Mouse (Mus musculus) thymus, postnatal 4 days (tissue): Measurements from ENCODE around the gene Alpk1.

Experiments used
- DNase-seq: peaks from one replicate; pipeline ENCODE4 v3.0.0; 2021

Gene Alpk1

DNA sequence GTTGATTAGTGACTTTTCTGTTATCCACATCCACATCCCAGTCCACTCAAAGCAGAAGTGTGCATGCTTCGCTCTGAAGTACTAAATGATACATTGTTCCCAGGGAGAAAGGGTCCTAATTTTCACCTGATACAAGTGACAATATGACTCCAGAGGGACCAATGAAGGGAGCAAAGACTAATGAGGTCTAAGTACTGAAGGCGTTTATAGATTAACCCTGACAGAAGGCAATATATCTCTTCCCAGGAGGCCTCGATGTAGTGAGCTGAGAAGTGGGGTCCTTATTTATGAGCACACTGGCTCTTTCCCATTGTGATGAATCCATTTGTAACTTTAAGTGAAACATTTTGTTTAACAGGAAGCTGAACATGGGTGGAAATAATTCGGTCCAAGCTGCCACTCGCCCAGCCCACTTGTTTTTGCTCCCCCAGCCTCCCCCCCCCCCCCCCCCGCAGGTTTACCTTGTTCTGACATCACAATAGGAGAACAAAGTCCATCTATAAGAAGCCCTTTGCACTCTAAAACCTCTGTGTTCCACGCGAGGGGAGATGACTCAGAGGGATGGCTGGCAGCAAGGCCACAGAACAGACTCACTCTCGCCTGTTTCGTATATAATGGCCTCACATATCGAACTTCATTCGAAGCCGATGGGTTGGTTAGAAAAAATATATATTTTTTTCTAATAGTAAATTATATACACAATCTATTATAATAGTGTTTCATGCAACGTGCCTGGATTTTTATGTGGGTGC is 36.5 kb downstream of the Alpk1 start:
- no peak for DNase-seq

DNA sequence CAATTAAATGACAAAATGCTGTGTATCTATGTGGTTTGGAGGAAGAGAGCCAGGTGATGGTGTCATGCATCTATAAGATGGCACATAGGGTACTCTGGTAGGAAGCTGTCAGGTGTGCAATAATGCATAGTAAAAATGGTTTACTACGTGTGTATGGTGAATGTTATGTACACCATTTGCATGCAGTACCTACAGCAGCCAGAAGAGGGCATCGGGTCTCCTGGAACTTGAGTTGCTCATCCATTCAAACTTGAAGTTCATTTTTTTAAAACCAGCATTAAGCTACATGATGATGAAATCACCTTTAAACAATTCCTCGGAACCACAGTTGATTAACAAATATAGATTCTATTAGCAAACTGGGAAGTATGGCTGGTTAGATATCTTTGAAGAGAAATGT is 38.9 kb downstream of the Alpk1 start:
- peak; percentile 44 for DNase-seq

- no peak for DNase-seq
Observed at GRCm38 (mm10) chr3:127737876-127738275, 42.5 kb downstream of the Alpk1 start.

- no peak for DNase-seq
Observed at GRCm38 (mm10) chr3:127735395-127735794, 44.9 kb downstream of the Alpk1 start.

DNA sequence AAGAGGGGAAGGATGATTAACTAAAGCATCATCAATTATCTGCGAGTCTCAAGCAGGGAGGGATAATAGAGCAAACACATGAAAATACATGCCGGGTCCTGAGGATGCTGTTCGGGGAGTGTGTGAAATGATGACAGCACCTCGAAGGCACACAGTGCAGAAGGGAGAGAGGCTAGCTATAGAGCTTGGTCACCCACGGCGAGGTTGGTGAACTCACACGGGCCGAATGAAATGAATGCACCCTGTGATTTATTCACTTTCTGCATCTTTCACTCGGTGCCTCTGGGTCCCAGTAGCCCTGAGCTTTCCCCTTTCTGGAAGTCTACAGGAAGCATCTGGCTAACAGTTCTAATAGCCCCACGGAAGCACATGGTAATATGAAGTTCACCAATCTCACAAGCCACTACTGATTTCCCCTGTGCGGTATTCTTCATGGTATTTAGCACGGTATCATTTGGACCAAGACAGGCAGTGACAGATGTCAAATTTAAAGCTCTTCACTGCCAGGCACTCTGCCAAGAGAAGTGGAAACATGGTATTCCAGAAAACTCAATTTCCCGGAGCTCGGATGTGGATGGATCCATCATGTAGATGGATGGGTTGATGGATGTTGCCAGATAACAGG is 50.7 kb downstream of the Alpk1 start:
- DNase-seq = no peak

- no peak for DNase-seq
Observed at GRCm38 (mm10) chr3:127728851-127729512, 51.3 kb downstream of the Alpk1 start.

- DNase-seq = no peak
Observed at GRCm38 (mm10) chr3:127728046-127728445, 52.3 kb downstream of the Alpk1 start.

GRCm38 (mm10) chr3:127720948-127721347 is 59.4 kb downstream of the Alpk1 start:
- no peak for DNase-seq

DNA sequence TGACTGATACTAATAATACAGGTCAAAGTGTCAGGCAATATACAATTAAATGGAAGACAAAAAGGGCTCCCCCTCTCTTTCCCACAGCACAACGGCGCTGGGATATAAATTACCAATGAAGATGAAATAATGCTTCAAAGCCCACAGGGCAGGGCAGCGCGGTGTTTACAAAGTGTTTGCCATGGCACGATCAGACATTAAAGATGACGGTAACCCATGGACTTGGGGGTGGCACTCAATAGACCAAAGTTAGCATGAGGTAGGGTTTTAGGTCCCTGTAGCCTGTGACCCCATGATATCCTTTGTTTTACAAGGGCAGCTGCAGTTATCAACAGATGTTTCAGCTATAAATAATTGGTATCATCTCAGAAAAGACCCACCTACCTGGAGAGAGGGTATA is 60.3 kb downstream of the Alpk1 start:
- no peak for DNase-seq

- no peak for DNase-seq
Observed at GRCm38 (mm10) chr3:127719601-127720000, 60.7 kb downstream of the Alpk1 start.

DNA sequence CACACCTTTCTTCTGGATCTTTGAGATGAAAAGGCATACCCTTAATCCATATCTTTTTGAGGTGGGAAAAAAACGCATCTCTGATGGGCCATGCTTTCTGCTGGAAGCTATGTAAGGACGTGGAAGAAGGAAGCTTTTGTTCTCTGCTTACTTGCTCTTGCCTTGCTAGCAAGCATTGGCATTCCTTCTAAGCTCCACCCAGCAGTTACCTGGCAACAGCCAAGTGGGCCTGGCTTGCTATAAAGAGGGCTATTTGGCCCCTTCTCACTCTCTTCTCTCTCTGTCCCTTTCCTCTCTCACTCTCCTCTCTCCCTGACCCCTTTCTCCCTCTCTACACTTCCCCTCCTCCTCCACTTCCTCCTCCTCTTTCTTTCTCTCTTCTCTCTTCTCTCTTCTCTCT is 63.6 kb downstream of the Alpk1 start:
- DNase-seq = no peak

DNA sequence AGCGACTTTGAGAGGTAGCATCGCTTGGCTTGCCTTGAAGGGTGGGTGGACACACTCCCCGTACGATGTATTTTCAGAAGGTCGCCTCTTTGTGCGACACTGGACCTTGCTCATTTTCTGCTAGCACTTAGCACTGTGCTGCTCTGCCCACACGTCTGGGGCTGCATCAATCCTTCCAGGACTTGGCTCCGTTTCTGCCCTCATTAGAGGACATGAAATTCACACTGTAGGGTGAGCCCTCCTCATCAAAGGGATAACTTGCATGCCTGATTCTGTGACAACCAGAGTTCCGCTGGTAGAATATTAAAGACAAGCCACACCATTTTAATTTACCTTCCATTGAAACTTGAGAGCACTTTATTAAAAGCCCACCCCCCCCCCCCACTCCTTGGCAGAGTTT is 67.2 kb downstream of the Alpk1 start:
- no peak for DNase-seq

- no peak for DNase-seq
Observed at GRCm38 (mm10) chr3:127711536-127711935, 68.8 kb downstream of the Alpk1 start.

GRCm38 (mm10) chr3:127707089-127707485 is 73.2 kb downstream of the Alpk1 start:
- no peak for DNase-seq

- no peak for DNase-seq
Observed at GRCm38 (mm10) chr3:127706445-127707088, 73.8 kb downstream of the Alpk1 start.

GRCm38 (mm10) chr3:127705515-127706444 is 74.5 kb downstream of the Alpk1 start:
- peak; percentile 37 for DNase-seq

- no peak for DNase-seq
Observed at GRCm38 (mm10) chr3:127705139-127705514, 75.2 kb downstream of the Alpk1 start.

- no peak for DNase-seq
Observed at GRCm38 (mm10) chr3:127701196-127701825, 79.0 kb downstream of the Alpk1 start.

DNA sequence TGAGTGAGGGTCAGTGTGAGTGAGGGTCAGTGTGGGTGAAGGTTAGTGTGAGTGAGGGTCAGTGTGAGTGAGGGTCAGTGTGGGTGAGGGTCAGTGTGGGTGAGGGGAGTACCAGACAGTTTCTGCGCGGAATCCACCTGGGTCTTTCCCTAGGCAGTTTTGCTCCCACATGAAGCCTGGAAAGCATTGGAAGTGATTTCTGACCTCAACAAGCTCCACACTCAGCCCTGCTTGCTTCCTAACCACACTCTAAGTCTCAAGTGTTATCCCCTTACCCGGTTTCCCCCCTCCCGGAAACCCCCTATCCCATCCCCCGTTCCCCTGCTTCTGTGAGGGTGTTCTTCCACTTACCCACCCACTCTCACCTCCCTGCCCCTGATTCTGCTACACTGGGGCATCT is 81.7 kb downstream of the Alpk1 start:
- DNase-seq = no peak

GRCm38 (mm10) chr3:127696541-127696940 is 83.8 kb downstream of the Alpk1 start:
- DNase-seq = no peak

DNA sequence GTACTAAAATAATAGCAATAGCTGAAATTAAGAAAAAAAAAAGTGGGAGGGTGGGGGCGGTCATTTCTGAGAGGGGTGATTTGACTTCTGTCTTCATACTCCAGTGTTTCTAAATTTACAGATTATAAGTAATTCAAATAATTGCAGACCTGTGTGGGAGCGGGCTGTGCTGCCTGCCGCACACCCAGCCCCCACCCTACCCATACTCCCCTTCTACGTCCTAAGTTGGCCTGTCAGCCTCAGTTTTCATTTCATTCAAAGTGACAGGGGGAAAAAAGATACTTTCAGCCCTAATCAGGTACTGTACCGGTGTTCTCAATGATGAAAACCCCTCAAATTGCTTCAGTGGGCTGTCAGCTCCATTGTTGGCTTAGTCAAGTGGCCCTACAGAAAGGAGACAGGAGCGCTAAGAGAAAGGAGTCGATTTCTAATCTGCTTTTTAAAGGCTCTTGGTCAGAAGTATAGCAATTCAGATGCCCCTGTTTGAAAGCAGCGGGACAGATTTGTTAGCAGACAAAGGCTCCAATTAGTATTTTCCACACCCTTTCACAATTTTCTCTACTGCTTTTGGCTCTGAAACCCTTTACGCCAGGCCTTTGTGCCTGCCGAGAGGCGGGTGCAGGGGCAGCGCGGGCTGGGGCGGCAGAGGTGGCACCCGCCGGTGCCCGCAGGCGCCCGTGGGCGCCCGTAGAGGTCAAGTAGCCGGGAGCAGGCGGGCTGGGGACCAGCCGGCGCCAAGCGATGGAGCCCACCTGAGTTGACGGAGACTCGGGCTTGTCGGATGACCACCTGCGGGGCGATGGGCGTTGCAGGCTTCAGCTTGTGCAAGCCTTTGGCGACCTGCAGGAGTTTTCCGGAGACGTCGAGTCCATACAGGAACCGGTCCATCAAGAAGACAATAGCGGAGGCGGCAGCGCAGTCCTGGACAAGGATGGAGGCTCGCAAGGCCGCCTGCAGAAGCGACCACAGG is 85.2 kb downstream of the Alpk1 start:
- no peak for DNase-seq
